Comparison of ENCODE assay signal across 31 mouse cellular contexts in the genomic region with DNA sequence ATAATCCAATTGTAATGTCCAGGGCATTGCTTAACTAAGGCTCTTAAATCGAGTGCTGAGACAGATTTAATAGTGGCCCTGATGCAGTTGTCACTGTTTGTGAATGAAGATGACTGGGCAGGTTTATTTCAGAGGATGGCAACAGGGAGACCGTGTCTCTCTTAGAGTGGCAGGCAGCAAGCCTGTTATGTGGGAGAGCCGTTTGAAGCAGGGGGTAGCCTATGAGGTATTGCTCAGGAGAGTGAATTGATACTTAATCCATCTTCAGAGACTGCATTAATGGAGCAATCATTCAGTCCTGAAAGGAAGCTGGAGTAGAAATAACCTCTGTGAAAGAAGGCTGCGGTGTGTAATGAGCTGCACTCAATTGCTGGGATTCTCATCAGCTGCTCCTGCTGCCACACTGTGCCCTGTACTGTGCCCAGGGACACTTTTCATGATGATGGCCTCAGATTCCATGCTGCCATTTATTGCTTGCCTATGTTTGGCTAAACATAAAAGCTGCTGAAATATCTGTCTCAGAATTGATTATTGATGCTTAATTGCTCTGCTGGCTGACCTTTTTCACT.
DNase-seq lines count a peak whose midpoint lies in the region; ATAC-seq and TF ChIP-seq lines count a peak whose summit lies in the region.
"Had no signal": no experiment of that assay in that cellular context is flagged by ENCODE, and none has a peak within 500 bp of the region (broad histone marks: within the 10 kb centered on the region; RNA-seq: fewer than 3 reads in every experiment).

No protein-coding gene starts in this region.

- H3K36me3 ChIP-seq in forebrain, postnatal 0 days (ENCODE audit: insufficient read depth): no peaks in the 10 kb centered on the region
- no peaks in the 10 kb centered on the region for H3K36me3 ChIP-seq in hindbrain, embryonic 16.5 days (ENCODE audit: control insufficient read depth, insufficient read depth, low read length)
- no peaks in the 10 kb centered on the region for H3K36me3 ChIP-seq in neural tube, embryonic 15.5 days
- H3K36me3 ChIP-seq: embryonic facial prominence, embryonic 13.5 days; G1E; heart, embryonic 12.5 days; limb, embryonic 10.5 days; liver, embryonic 15.5 days; lung, embryonic 15.5 days had no signal

- H3K4me2 ChIP-seq in forebrain, postnatal 0 days (ENCODE audit: low read depth): no peak overlapping the region
- H3K4me2 ChIP-seq in hindbrain, embryonic 16.5 days (ENCODE audit: low read length): no peak overlapping the region
- no peak overlapping the region for H3K4me2 ChIP-seq in neural tube, embryonic 15.5 days
- H3K4me2 ChIP-seq: embryonic facial prominence, embryonic 13.5 days; heart, embryonic 12.5 days; liver, embryonic 15.5 days; lung, embryonic 15.5 days had no signal

- no peak for TF ChIP-seq CTCF in layer of hippocampus, adult 2 months (conservative IDR thresholded peaks at IDR 0.05)
- TF ChIP-seq CTCF in forebrain, postnatal 0 days (IDR thresholded peaks at IDR 0.05; ENCODE audit: low read depth): no peak

- no peaks in the 10 kb centered on the region for H3K4me1 ChIP-seq in forebrain, postnatal 0 days (ENCODE audit: insufficient read depth)
- H3K4me1 ChIP-seq in hindbrain, embryonic 16.5 days (ENCODE audit: control insufficient read depth, insufficient read depth, low read depth, low read length): peaks cover 10% of the 10 kb centered on the region; the same call in 1 of the 2 replicates
- H3K4me1 ChIP-seq in neural tube, embryonic 15.5 days: peaks cover 45% of the 10 kb centered on the region
- H3K4me1 ChIP-seq: liver, embryonic 15.5 days; lung, embryonic 15.5 days; megakaryocyte, embryonic 14.5 days had no signal

- 14% methylated on average over 4 of the region's 4 CpGs for WGBS in forebrain, postnatal 0 days
- WGBS in hindbrain, embryonic 16.5 days: 41% methylated on average over 4 of the region's 4 CpGs
- 7% methylated on average over 4 of the region's 4 CpGs for WGBS in neural tube, embryonic 15.5 days

- DNase-seq in layer of hippocampus, adult 2 months (ENCODE audit: low spot score in 2 of 2): no peak
- no peak for DNase-seq in layer of hippocampus, adult 9-11 months
- no peak for DNase-seq in forebrain, postnatal 0 days
- no peak for DNase-seq in Muller cell, postnatal 12 days (ENCODE audit: inconsistent ontology term)
- no peak for DNase-seq in urinary bladder, postnatal 36 days (ENCODE audit: low spot score in 2 of 2)
- DNase-seq in right cerebral cortex, postnatal 10 days (ENCODE audit: low spot score in 2 of 2): no peak
- DNase-seq: adrenal gland, adult 8-10 months; B cell, adult 2 months; cerebellum, adult 18-20 months; cerebellum, postnatal 25 days; heart, postnatal 10 days; kidney, adult 2 months; liver; lung, postnatal 36 days; thymus, adult 2 months; thymus, postnatal 4 days had no signal

- 0 out of 2 replicates have a peak, but pooled peaks have one; percentile 5 for ATAC-seq in forebrain, postnatal 0 days
- ATAC-seq in hindbrain, embryonic 16.5 days: peak; percentile 68
- peak; percentile 61 for ATAC-seq in neural tube, embryonic 15.5 days (ENCODE audit: low FRiP score)
- ATAC-seq: activated CD4-positive, CD25-positive, alpha-beta regulatory T cell, adult 4 months; midbrain, embryonic 16.5 days had no signal

- no peak overlapping the region for H3K9ac ChIP-seq in forebrain, postnatal 0 days
- H3K9ac ChIP-seq in hindbrain, embryonic 16.5 days (ENCODE audit: low read depth, low read length): no peak overlapping the region
- H3K9ac ChIP-seq in neural tube, embryonic 15.5 days (replicated peaks): no peak overlapping the region
- H3K9ac ChIP-seq: embryonic facial prominence, embryonic 13.5 days; heart, embryonic 12.5 days; liver, embryonic 15.5 days; lung, embryonic 15.5 days had no signal

- H3K27me3 ChIP-seq in forebrain, postnatal 0 days (ENCODE audit: insufficient read depth, low read length): no peaks in the 10 kb centered on the region
- H3K27me3 ChIP-seq in hindbrain, embryonic 16.5 days (replicated peaks; ENCODE audit: control insufficient read depth, insufficient read depth, low read length): no peaks in the 10 kb centered on the region
- no peaks in the 10 kb centered on the region for H3K27me3 ChIP-seq in neural tube, embryonic 15.5 days (replicated peaks)
- H3K27me3 ChIP-seq: CH12.LX; embryonic facial prominence, embryonic 13.5 days; heart, embryonic 12.5 days; liver, embryonic 15.5 days; lung, embryonic 15.5 days had no signal

- H3K27ac ChIP-seq in layer of hippocampus, adult 2 months: peak overlapping the region; percentile 21; the same call in 1 of the 2 replicates
- H3K27ac ChIP-seq in forebrain, postnatal 0 days (ENCODE audit: low read depth, low read length): no peak overlapping the region
- H3K27ac ChIP-seq in hindbrain, embryonic 16.5 days (ENCODE audit: low read depth, low read length): peak overlapping the region; percentile 9; the same call in 1 of the 2 replicates
- H3K27ac ChIP-seq in neural tube, embryonic 15.5 days (replicated peaks): peak overlapping the region; percentile 52
- H3K27ac ChIP-seq: embryonic facial prominence, embryonic 13.5 days; kidney, postnatal 0 days; limb, embryonic 10.5 days; liver, embryonic 15.5 days; lung, embryonic 15.5 days; stomach, postnatal 0 days had no signal

- H3K9me3 ChIP-seq in forebrain, postnatal 0 days (ENCODE audit: low read length): no peaks in the 10 kb centered on the region
- H3K9me3 ChIP-seq in hindbrain, embryonic 16.5 days (ENCODE audit: control insufficient read depth, low read length): no peaks in the 10 kb centered on the region
- H3K9me3 ChIP-seq in neural tube, embryonic 15.5 days (replicated peaks): no peaks in the 10 kb centered on the region
- H3K9me3 ChIP-seq: embryonic facial prominence, embryonic 13.5 days; heart, embryonic 12.5 days; limb, embryonic 10.5 days; liver, embryonic 15.5 days; lung, embryonic 15.5 days; megakaryocyte, embryonic 14.5 days had no signal

- H3K4me3 ChIP-seq in layer of hippocampus, adult 2 months: no peak overlapping the region
- no peak overlapping the region for H3K4me3 ChIP-seq in forebrain, postnatal 0 days (ENCODE audit: low read depth, low read length)
- H3K4me3 ChIP-seq in hindbrain, embryonic 16.5 days (ENCODE audit: low read length): no peak overlapping the region
- H3K4me3 ChIP-seq in neural tube, embryonic 15.5 days (replicated peaks): no peak overlapping the region
- H3K4me3 ChIP-seq: embryonic facial prominence, embryonic 13.5 days; erythroblast, embryonic 14.5 days; heart, embryonic 12.5 days; limb, embryonic 10.5 days; liver, embryonic 15.5 days; lung, embryonic 15.5 days; megakaryocyte, embryonic 14.5 days had no signal

Comparison
In these comparisons a context has a peak if more than half of its experiments do, and no peak if none do; other contexts are left out.
1. ATAC-seq: peak in every context shown above with its lines; median percentile 68 in hindbrain, embryonic 16.5 days; 61 in neural tube, embryonic 15.5 days; 5 in forebrain, postnatal 0 days.